Mouse (Mus musculus) forebrain, embryonic 16.5 days (tissue): ENCODE data around the gene Dcun1d4. TPM values are rescaled to one million over a fixed set of nuclear protein-coding genes. Genes with fewer than 3 reads are reported as not detected.

Experiments used
- ATAC-seq: fragments of 200-750 bp; cut with Nextera tagmentation; 2 replicates; pipeline ENCODE4 v1.8.0; 2017; ENCODE audit warnings: mild to moderate bottlenecking, moderate library complexity
- H3K27ac ChIP-seq: fragments of 300-500 bp; sonication (generic); 2 replicates; pipeline ENCODE4 v1.5.1; 2014; ENCODE audit warnings: low read length, control low read depth
- H3K27me3 ChIP-seq: fragments of 300-500 bp; sonication (generic); replicated peaks from 2 replicates; pipeline ENCODE4 v1.6.1; 2014; ENCODE audit warnings: low read length; ENCODE audit not compliant: control insufficient read depth, insufficient read depth
- H3K36me3 ChIP-seq: fragments of 300-500 bp; sonication (generic); 2 replicates; pipeline ENCODE4 v1.6.1; 2014; ENCODE audit not compliant: control insufficient read depth, insufficient read depth
- H3K4me1 ChIP-seq: fragments of 300-500 bp; sonication (generic); replicated peaks from 2 replicates; pipeline ENCODE4 v1.6.1; 2014; ENCODE audit warnings: low read length; ENCODE audit not compliant: control insufficient read depth, insufficient read depth
- H3K4me2 ChIP-seq: fragments of 300-500 bp; sonication (generic); 2 replicates; pipeline ENCODE4 v1.6.1; 2014; ENCODE audit warnings: mild to moderate bottlenecking, low read length, control low read depth
- H3K4me3 ChIP-seq: fragments of 300-500 bp; sonication (generic); replicated peaks from 2 replicates; pipeline ENCODE4 v1.5.1; 2014; ENCODE audit warnings: mild to moderate bottlenecking, low read length, control low read depth
- H3K9ac ChIP-seq: fragments of 300-500 bp; sonication (generic); replicated peaks from 2 replicates; pipeline ENCODE4 v1.6.1; 2014; ENCODE audit warnings: low read depth, low read length, control low read depth
- H3K9me3 ChIP-seq: fragments of 300-500 bp; sonication (generic); 2 replicates; pipeline ENCODE4 v1.6.1; 2016; ENCODE audit warnings: low read length; ENCODE audit not compliant: control insufficient read depth
- WGBS: fragments of 180-500 bp; shearing (Covaris S2); extraction: QIAGEN DNeasy Blood & Tissue Kit; methylation state at CpG from one replicate; pipeline ENCODE4 v1.1.7; 2014; 5-methylcytosine and 5-hydroxymethylcytosine counted together
- polyA plus RNA-seq: library from polyadenylated mRNA; unstranded; fragments of >200 nt; fragmentation: Nextera tagmentation; extraction: Ambion mirVana; gene quantifications from 2 replicates; pipeline ENCODE4 v1.2.1, GENCODE M21; 2015

Gene Dcun1d4
- polyA plus RNA-seq, 1 experiment from 2014 or later, result 46.5 TPM

GRCm38 (mm10) chr5:73553903-73554302 is 73.1 kb downstream of the Dcun1d4 start:
- H3K36me3 ChIP-seq, result peaks cover 3% of the 10 kb centered on the region
- H3K27ac ChIP-seq, result no peak overlapping the region
- H3K9ac ChIP-seq, result no peak overlapping the region
- H3K4me1 ChIP-seq, result no peaks in the 10 kb centered on the region
- no peaks in the 10 kb centered on the region for H3K9me3 ChIP-seq
- 87% methylated on average over 11 of the region's 11 CpGs for WGBS
- H3K4me2 ChIP-seq, result no peak overlapping the region
- ATAC-seq, result 0 out of 2 replicates have a peak, but pooled peaks have one; percentile 12
- H3K27me3 ChIP-seq, result no peaks in the 10 kb centered on the region
- no peak overlapping the region for H3K4me3 ChIP-seq

DNA sequence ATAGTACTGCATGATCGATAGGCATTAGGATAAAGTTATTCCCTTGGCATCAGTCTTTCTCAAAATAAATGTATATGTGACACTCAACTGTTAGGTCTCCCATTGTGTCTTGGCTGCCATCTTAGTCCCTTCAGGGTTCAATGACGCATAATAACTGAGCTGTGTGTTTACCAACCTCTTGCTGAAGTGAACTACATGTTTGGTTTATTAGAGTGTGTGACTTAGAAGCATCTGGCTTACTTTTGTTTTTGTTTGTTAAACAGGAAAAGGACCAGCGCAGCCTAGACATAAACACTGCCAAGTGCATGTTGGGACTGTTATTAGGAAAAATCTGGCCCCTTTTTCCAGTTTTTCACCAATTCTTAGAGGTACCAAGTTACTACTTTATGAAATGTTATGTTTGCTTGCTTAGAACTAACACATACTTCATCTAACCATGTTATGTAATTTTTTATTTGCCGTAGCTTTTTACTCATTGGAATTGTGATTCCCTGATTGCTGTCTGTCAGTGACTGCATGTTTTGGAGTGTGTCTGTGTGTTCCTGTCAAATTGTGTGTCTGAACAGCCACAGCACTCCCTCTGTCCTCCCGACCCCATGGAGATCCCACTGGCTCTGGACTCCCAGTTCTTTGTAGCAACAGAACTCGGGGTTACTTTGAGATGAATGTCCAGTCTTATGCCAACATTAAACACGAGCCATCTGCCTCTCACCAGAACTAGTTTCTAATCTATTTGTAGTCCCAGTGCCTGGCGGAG is 74.5 kb downstream of the Dcun1d4 start:
- no peaks in the 10 kb centered on the region for H3K4me1 ChIP-seq
- no peaks in the 10 kb centered on the region for H3K9me3 ChIP-seq
- no peak for ATAC-seq
- H3K27ac ChIP-seq, result no peak overlapping the region
- no peak overlapping the region for H3K9ac ChIP-seq
- no peak overlapping the region for H3K4me3 ChIP-seq
- no peak overlapping the region for H3K4me2 ChIP-seq
- WGBS, result 77% methylated on average over 8 of the region's 8 CpGs
- no peaks in the 10 kb centered on the region for H3K27me3 ChIP-seq
- H3K36me3 ChIP-seq, result peaks cover 8% of the 10 kb centered on the region

DNA sequence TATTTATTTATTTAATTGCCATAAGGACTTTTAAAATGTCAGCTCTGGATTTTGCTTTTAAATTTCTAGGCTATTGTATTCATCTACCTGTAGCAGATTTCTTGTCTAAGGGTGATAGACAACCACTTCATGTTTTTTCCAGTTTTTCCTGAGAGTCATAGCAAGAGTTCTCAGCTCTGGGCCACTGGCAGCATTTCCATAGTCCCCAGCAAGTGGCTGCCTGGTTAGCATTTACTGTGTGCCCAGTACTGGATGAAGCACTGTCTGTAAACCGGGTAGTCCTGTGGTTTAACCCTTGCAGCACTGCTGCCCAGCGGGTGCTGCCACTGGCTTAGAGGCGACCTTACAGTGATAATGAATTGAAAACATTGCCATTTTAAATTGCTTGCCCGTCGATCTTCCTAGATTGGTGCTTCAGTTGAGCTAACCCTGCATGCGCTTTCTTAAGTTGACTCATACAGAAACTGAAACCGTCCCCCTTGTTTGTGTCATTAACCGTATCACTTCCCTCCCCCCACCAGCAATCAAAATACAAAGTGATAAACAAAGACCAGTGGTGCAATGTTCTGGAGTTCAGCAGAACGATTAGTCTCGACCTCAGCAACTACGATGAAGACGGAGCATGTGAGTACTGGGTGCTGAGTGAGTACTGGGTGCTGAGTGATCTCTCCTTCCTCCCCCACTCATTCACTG is 76.1 kb downstream of the Dcun1d4 start:
- Histone ChIP-seq H3K27ac (no peak overlapping the region), H3K4me3 (no peak overlapping the region), H3K9me3 (no peaks in the 10 kb centered on the region), H3K9ac (no peak overlapping the region), H3K27me3 (no peaks in the 10 kb centered on the region), H3K4me2 (no peak overlapping the region), H3K4me1 (no peaks in the 10 kb centered on the region), H3K36me3 (peaks cover 8% of the 10 kb centered on the region)
- WGBS, result 79% methylated on average over 12 of the region's 12 CpGs
- no peak for ATAC-seq

DNA sequence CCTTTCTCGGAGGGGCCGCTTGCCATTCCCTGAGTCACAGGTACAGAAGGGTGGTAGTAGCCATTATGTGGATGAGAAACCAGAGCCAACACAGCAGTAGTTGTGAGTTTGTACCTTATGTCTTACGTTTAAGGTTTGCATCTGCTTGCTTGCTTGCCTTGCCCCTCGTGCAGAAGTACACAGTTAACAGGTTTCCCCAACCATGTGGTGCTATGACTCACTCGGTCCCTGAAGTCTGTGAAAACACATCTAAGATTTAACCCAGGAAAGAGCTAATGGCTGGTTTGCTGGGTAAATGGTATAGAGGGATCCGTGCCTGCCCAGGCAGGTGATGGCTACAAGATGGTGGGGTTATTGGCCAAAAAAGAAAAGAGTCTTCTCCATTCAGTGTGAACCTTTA is 78.0 kb downstream of the Dcun1d4 start:
- no peak overlapping the region for H3K4me3 ChIP-seq
- ATAC-seq, result no peak
- no peak overlapping the region for H3K27ac ChIP-seq
- 91% methylated on average over 6 of the region's 6 CpGs for WGBS
- H3K9ac ChIP-seq, result no peak overlapping the region
- H3K9me3 ChIP-seq, result no peaks in the 10 kb centered on the region
- no peak overlapping the region for H3K4me2 ChIP-seq
- no peaks in the 10 kb centered on the region for H3K27me3 ChIP-seq
- no peaks in the 10 kb centered on the region for H3K4me1 ChIP-seq
- H3K36me3 ChIP-seq, result peaks cover 8% of the 10 kb centered on the region

GRCm38 (mm10) chr5:73564038-73564437 is 83.2 kb downstream of the Dcun1d4 start:
- Histone ChIP-seq H3K27ac (no peak overlapping the region), H3K9ac (no peak overlapping the region), H3K4me2 (no peak overlapping the region), H3K27me3 (no peaks in the 10 kb centered on the region), H3K9me3 (no peaks in the 10 kb centered on the region), H3K4me1 (no peaks in the 10 kb centered on the region), H3K36me3 (peaks cover 6% of the 10 kb centered on the region; the same call in 1 of the 2 replicates), H3K4me3 (no peak overlapping the region)
- ATAC-seq, result no peak
- 83% methylated on average over 6 of the region's 6 CpGs for WGBS

DNA sequence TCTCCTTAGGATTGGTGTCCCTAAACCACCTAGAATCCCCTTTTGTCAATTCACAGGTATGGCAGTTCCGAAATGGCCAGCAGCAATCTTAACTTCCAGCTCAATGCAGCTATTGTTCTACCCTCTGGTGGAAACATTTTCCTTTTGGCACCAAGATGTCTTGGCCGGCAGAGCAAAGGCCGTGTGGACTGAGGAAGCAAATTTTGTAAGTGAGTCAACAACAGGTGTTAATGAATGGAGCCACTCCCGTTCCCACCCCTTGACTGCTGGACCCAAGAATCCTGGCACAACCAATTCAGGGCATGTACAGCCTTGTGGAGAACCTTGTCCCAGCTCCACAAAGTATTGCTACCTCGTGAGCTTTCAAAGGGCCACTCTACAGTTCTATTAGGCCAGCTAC is 85.3 kb downstream of the Dcun1d4 start:
- Histone ChIP-seq H3K4me1 (no peaks in the 10 kb centered on the region), H3K27ac (no peak overlapping the region), H3K36me3 (no peaks in the 10 kb centered on the region), H3K9me3 (no peaks in the 10 kb centered on the region), H3K4me2 (no peak overlapping the region), H3K27me3 (no peaks in the 10 kb centered on the region), H3K4me3 (no peak overlapping the region), H3K9ac (no peak overlapping the region)
- no peak for ATAC-seq
- 79% methylated on average over 5 of the region's 5 CpGs for WGBS

DNA sequence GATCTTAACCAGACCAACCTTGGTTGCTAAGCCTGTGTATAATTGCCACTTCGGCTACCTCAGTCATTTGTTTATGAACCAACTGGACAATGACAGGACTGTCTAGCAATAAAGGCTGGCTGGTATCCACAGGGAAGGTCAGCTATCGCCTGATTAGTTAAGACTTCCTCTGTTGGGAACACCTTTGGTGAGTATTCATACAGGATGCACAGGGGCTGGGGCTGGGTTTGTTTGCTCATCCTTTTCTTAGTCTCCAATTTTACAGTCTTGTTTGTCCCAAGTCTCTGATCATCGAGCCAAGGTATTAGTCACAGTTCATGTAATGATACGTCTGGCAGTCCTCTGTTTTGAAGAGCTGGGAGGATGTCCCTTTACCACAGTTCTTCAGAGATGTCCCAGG is 86.1 kb downstream of the Dcun1d4 start:
- H3K4me3 ChIP-seq, result no peak overlapping the region
- H3K9me3 ChIP-seq, result no peaks in the 10 kb centered on the region
- ATAC-seq, result no peak
- no peaks in the 10 kb centered on the region for H3K36me3 ChIP-seq
- no peak overlapping the region for H3K9ac ChIP-seq
- H3K4me2 ChIP-seq, result no peak overlapping the region
- WGBS, result 92% methylated on average over 4 of the region's 4 CpGs
- no peaks in the 10 kb centered on the region for H3K4me1 ChIP-seq
- H3K27ac ChIP-seq, result no peak overlapping the region
- no peaks in the 10 kb centered on the region for H3K27me3 ChIP-seq

DNA sequence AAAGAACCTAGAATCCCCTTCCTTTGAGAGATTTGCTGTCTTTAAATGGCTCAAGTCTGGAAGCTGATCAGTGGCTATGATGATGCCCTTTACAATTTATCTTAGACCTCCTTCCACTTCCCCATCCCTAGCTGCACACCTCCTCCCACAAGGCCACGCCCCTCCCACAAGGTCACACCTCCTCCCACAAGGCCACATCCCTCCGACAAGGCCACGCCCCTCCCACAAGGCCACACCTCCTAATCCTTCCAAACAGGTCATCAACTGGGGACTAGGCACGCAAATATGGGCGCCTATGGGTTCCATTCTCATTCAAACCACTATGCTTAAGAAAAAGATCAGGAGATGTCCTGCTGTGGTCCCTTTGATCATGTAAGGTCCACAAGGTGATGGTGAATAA is 88.4 kb downstream of the Dcun1d4 start:
- H3K4me2 ChIP-seq, result no peak overlapping the region
- no peaks in the 10 kb centered on the region for H3K36me3 ChIP-seq
- no peaks in the 10 kb centered on the region for H3K9me3 ChIP-seq
- H3K27ac ChIP-seq, result no peak overlapping the region
- WGBS, result 84% methylated on average over 5 of the region's 5 CpGs
- no peaks in the 10 kb centered on the region for H3K4me1 ChIP-seq
- no peak for ATAC-seq
- H3K9ac ChIP-seq, result no peak overlapping the region
- H3K27me3 ChIP-seq, result no peaks in the 10 kb centered on the region
- H3K4me3 ChIP-seq, result no peak overlapping the region

DNA sequence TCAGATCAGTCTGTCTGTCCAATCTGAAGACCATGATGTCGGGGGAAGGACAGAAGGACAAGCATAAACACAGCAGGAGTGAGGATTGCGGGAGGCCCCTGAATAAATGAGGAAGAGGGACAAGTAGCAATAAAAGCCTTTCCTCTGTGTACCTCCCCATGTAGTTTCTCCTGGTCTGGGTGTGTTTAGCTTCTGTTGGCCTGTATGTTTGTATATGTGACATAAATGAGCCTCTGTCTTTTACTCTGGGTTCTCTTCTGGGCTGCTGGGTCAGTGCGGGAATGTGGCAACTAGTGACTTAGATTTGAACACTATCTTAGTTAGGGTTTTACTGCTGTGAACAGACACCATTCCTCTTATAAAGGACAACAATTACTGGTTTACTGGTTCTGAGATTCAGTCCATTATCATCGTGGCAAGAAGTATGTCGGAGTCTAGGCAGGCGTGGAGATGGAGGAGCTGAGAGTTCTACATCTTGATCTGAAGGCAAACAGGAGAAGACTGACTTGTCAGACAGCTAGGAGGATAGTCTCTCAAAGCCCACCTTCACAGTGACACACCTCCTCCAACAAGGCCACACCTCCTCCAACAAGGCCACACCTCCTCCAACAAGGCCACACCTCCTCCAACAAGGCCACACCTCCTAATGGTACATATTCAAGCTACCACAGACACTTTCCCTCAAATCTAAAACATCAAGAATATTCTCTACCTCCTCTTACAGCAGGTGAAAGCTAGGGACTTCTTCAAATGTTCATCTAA is 90.8 kb downstream of the Dcun1d4 start:
- H3K9me3 ChIP-seq, result no peaks in the 10 kb centered on the region
- ATAC-seq, result no peak
- no peaks in the 10 kb centered on the region for H3K27me3 ChIP-seq
- no peak overlapping the region for H3K4me2 ChIP-seq
- no peaks in the 10 kb centered on the region for H3K36me3 ChIP-seq
- H3K27ac ChIP-seq, result no peak overlapping the region
- peaks cover 1% of the 10 kb centered on the region for H3K4me1 ChIP-seq
- WGBS, result 92% methylated on average over 6 of the region's 6 CpGs
- no peak overlapping the region for H3K9ac ChIP-seq
- H3K4me3 ChIP-seq, result no peak overlapping the region
